Mouse (Mus musculus) testis, adult 2 months (tissue): ENCODE results near the gene Tmem108. TPM values are rescaled to one million over a fixed set of nuclear protein-coding genes. Genes with fewer than 3 reads are reported as not detected.

ENCODE experiments used
- H3K27ac ChIP-seq: fragments of 200-500 bp; 2 replicates; pipeline ENCODE4 v1.5.1; 2012; ENCODE audit warnings: low read depth, low read length; ENCODE audit not compliant: control insufficient read depth, insufficient read depth
- H3K27me3 ChIP-seq: fragments of 200-500 bp; 2 replicates; pipeline ENCODE4 v1.6.1; 2012; ENCODE audit warnings: mild to moderate bottlenecking, low read length, moderate library complexity; ENCODE audit not compliant: control insufficient read depth, insufficient read depth
- H3K36me3 ChIP-seq: fragments of 200-500 bp; 2 replicates; pipeline ENCODE4 v1.6.1; 2012; ENCODE audit warnings: mild to moderate bottlenecking, low read length; ENCODE audit not compliant: control insufficient read depth, insufficient read depth
- H3K4me1 ChIP-seq: fragments of 200-500 bp; 2 replicates; pipeline ENCODE4 v1.6.1; 2012; ENCODE audit warnings: low read length; ENCODE audit not compliant: control insufficient read depth, insufficient read depth
- H3K4me3 ChIP-seq: fragments of 200-500 bp; 2 replicates; pipeline ENCODE4 v1.5.1; 2012; ENCODE audit warnings: low read depth, mild to moderate bottlenecking, low read length, moderate library complexity, mixed read lengths; ENCODE audit not compliant: control insufficient read depth
- CTCF ChIP-seq: fragments of 200-500 bp; IDR thresholded peaks from 2 replicates; pipeline ENCODE4 v1.5.1; 2012; ENCODE audit warnings: low read depth, mild to moderate bottlenecking, inconsistent platforms, low read length, moderate library complexity; ENCODE audit not compliant: control insufficient read depth, insufficient read depth, insufficient replicate concordance
- POLR2A ChIP-seq: fragments of 200-500 bp; IDR thresholded peaks from 2 replicates; pipeline ENCODE4 v1.6.1; 2012; ENCODE audit warnings: low read depth, mild to moderate bottlenecking, inconsistent platforms, low read length, moderate library complexity; ENCODE audit not compliant: control insufficient read depth
- polyA plus RNA-seq: library from polyadenylated mRNA; depleted of rRNA; stranded (reverse); fragments of >200 nt; gene quantifications from 2 replicates; pipeline ENCODE4 v1.2.3, GENCODE M21; 2012

Gene Tmem108
- polyA plus RNA-seq, 1 experiment = 4.7 TPM

DNA sequence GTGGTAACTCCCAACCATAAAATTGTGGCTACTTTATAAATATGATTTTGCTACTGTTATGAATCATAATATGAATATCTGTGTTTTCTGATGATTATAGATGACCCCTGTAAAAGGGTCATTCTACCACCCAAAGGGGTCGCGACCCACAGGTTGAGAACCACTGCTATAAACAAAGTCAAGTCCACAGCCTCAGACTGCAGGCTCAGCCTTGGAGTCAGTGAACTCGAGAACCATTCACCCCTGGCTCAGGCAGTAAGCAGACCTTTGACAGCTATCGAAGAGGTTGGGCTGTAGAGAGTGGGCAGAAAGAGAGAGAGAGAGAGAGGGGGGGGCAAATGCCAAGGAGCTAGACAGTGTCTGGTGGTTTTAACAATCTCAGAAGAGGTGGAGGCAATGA lies 147.4 kb downstream of the Tmem108 start:
- Histone ChIP-seq H3K27me3 (no peaks in the 10 kb centered on the region), H3K4me1 (no peaks in the 10 kb centered on the region), H3K36me3 (no peaks in the 10 kb centered on the region), H3K27ac (no peak overlapping the region), H3K4me3 (no peak overlapping the region)
- TF ChIP-seq POLR2A (no peak), CTCF (no peak)

DNA sequence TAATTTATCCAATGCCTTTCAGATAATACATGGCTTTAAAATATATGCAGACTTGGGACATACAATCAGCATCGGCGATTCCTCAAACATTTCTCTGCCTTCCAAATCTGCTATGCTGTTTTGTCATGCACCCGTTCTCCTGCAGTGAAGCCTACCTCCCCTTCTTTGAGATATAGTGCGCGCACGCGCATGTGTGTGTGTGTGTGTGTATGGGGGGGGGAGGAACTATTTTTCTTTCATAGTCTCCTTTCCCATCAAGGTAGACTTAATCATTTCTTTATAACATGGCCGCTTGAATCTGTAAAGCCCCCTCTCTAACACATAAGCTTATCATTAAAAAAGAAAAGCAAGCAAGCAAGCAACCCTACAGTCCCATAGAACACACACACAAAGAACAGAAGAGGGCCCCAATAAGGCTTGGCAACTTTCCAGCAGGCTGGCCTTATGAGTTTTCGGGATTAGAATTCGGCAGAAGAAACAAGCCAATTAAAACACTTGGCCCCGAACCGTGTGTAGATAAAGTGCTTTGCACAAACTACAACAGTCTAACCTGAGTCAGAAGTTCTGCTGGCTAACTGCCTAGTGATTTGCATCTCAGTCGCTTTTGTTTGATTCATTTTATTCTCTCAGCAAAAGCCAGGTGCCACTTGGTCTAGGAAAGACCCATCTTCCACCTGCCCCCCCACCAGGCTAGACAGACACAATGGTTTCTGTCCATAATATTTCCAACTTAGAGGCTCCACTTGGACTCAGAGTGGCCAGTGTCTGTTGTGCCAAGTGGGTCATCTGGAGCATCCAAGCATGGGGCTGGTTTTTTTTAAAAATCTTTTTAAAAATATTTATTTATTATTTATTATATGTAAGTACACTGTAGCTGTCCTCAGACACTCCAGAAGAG lies 153.2 kb downstream of the Tmem108 start:
- H3K4me3 ChIP-seq = no peak overlapping the region
- no peak overlapping the region for H3K27ac ChIP-seq
- no peak for TF ChIP-seq POLR2A
- H3K27me3 ChIP-seq = no peaks in the 10 kb centered on the region
- no peaks in the 10 kb centered on the region for H3K36me3 ChIP-seq
- H3K4me1 ChIP-seq = no peaks in the 10 kb centered on the region

DNA sequence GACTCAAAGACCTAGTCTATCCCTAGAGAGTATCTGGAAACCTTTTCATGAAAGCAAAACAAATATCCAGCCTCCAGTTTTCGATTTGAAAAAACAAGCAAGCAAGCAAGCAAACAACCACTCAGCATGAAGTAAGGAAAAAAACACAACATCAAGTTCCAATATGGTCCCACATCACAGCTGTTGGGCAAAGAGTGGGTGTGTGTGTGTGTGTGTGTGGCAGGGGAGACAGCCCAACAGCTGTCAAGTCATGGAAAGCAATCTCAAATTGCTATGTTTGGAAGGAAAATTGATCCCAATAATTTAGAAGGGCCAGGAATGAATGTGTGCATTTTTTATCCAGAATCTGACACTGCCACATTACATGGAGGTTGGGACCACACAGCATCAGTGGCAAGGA lies 155.6 kb downstream of the Tmem108 start:
- no peaks in the 10 kb centered on the region for H3K27me3 ChIP-seq
- TF ChIP-seq POLR2A = no peak
- TF ChIP-seq CTCF = no peak
- H3K27ac ChIP-seq = no peak overlapping the region
- H3K36me3 ChIP-seq = no peaks in the 10 kb centered on the region
- H3K4me1 ChIP-seq = no peaks in the 10 kb centered on the region
- H3K4me3 ChIP-seq = no peak overlapping the region

DNA sequence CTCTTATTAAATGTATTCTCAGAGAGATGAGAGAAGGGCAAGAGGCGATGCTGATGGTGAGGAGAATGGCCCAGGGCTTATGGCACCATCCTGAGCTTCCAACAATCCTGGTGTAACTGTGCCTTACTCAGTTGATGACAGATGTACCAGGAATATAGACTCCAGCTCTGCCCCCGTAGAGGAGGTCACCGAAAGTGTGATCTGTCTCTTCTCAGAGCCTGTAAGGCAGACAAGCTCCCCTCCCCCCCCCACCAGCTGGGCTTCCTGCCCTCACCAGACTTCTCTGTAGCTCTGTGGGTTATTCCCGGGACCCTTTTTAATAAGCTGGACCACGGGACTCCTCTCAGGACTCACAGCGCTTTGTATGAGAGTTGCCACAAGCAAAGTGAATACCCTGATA lies 157.8 kb downstream of the Tmem108 start:
- Histone ChIP-seq H3K4me3 (no peak overlapping the region), H3K4me1 (no peaks in the 10 kb centered on the region), H3K27ac (no peak overlapping the region), H3K27me3 (no peaks in the 10 kb centered on the region), H3K36me3 (no peaks in the 10 kb centered on the region)
- no peak for TF ChIP-seq CTCF
- no peak for TF ChIP-seq POLR2A

DNA sequence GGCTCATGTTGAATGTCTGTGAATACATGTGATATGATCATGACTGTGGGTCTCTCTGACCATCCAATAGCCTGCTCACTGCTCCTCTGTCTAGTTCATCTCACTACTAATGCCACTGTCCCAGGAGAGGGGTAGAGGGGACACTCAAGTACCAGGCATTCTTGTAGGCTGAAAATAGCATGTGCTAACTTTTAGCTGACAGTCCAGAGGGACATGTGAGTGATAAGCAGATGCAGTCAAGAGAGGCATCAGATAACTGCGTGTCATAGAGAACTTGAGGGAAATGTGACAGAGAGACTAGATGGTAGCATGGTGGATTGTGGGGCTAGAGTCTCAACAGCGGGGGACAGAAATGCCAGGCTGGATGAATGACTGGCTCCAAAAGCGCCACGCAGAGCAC lies 159.8 kb downstream of the Tmem108 start:
- Histone ChIP-seq H3K27me3 (no peaks in the 10 kb centered on the region), H3K4me1 (no peaks in the 10 kb centered on the region), H3K27ac (no peak overlapping the region), H3K4me3 (no peak overlapping the region), H3K36me3 (no peaks in the 10 kb centered on the region)
- TF ChIP-seq CTCF = no peak
- no peak for TF ChIP-seq POLR2A

DNA sequence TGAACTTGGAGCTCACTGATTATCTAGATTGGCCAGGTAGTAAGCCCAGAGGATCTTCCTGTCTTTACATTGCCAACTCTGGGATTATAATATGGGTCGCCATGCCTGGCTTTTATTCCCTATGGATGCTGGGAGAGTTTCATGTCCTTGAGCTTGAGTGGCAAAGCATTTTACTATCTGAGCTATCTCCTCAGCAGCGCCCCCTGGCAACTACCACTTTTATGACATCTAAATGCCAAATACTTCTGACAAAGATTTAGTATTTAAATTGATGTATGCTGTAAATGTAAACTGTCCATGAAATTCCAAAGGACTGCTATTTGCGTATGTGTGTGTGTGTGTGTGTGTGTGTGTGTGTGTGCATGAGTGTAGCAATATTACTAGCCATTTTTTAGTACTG lies 160.8 kb downstream of the Tmem108 start:
- Histone ChIP-seq H3K4me1 (no peaks in the 10 kb centered on the region), H3K27me3 (no peaks in the 10 kb centered on the region), H3K27ac (no peak overlapping the region), H3K4me3 (no peak overlapping the region), H3K36me3 (no peaks in the 10 kb centered on the region)
- TF ChIP-seq CTCF = no peak
- TF ChIP-seq POLR2A = no peak

DNA sequence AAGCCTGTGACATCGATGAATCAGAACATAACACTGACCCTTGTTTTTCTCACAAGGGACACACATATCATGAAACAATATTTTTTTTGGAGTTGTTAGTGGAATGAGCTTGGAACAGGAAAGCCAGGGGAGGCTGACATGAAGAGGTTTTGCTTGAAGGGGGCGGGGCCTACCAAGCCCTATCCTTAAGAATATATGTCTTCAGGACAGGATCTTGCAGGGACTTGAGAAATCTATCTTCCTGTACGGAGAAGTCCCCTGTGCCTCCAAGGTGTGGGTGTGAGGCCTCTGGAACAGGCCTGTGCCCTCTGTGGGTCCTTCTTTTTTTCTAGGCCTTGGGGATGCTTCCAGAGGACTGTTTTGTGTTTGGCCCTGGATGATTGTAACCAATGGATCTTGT lies 161.7 kb downstream of the Tmem108 start:
- Histone ChIP-seq H3K36me3 (no peaks in the 10 kb centered on the region), H3K4me3 (no peak overlapping the region), H3K4me1 (no peaks in the 10 kb centered on the region), H3K27me3 (no peaks in the 10 kb centered on the region), H3K27ac (no peak overlapping the region)
- no peak for TF ChIP-seq CTCF
- TF ChIP-seq POLR2A = no peak
